Mouse (Mus musculus) spleen, postnatal 0 days (tissue): ENCODE results near the gene Elk1. TPM values are rescaled to one million over a fixed set of nuclear protein-coding genes. Genes with fewer than 3 reads are reported as not detected.

Source experiments
- polyA plus RNA-seq: library from polyadenylated mRNA; unstranded; fragments of >200 nt; fragmentation: Nextera tagmentation; extraction: Ambion mirVana; gene quantifications from 2 replicates; pipeline ENCODE4 v1.2.1, GENCODE M21; 2015

The Elk1 gene
- 2.6 and 2.8 TPM in 2 replicates for polyA plus RNA-seq

GRCm38 (mm10) chrX:20950191-20950880, at the start of gene Elk1:
Elk1 (minus strand) TSS chrX:20950608.

GRCm38 (mm10) chrX:20961477-20962378, 11.3 kb upstream of the Elk1 start, which contains the start of gene Uxt:
Uxt (minus strand) TSS chrX:20962017.

GRCm38 (mm10) chrX:20931364-20931763, 19.0 kb downstream of the Elk1 start, which contains the start of gene Cfp:
Cfp (minus strand) TSS chrX:20931555.

GRCm38 (mm10) chrX:20920844-20921364, 29.5 kb downstream of the Elk1 start, which contains the start of gene Syn1:
Syn1 (minus strand) TSS chrX:20921004.

Other genes with a start within 250 kb of the Elk1 start
- 5.6 and 7.4 TPM in 2 replicates for gene Usp11, start 246.7 kb downstream of the Elk1 start, polyA plus RNA-seq
- 46.5 and 48.9 TPM in 2 replicates for gene Araf, start 152.8 kb downstream of the Elk1 start, polyA plus RNA-seq
- 11.4 and 13.3 TPM in 2 replicates for gene Timp1, start 80.4 kb downstream of the Elk1 start, polyA plus RNA-seq
- gene Syn1, start 29.6 kb downstream of the Elk1 start, polyA plus RNA-seq: not detected in 2 replicates
- 39.1 and 60.3 TPM in 2 replicates for gene Cfp, start 19.1 kb downstream of the Elk1 start, polyA plus RNA-seq
- gene Uxt, start 11.4 kb upstream of the Elk1 start, polyA plus RNA-seq: 62.3 and 66.8 TPM in 2 replicates
- gene Zfp182, start 111.7 kb upstream of the Elk1 start, polyA plus RNA-seq: 3.3 and 3.8 TPM in 2 replicates
- gene Spaca5, start 117.8 kb upstream of the Elk1 start, polyA plus RNA-seq: not detected in 2 replicates
- gene Zfp300, start 138.9 kb upstream of the Elk1 start, polyA plus RNA-seq: 0.46 and 0.51 TPM in 2 replicates
- not detected in 2 replicates for gene Ssxa1, start 165.2 kb upstream of the Elk1 start, polyA plus RNA-seq
- not detected in 2 replicates for gene Gm21876, start 225.0 kb upstream of the Elk1 start, polyA plus RNA-seq